ENCODE assay signal across 23 mouse cellular contexts in the genomic region with DNA sequence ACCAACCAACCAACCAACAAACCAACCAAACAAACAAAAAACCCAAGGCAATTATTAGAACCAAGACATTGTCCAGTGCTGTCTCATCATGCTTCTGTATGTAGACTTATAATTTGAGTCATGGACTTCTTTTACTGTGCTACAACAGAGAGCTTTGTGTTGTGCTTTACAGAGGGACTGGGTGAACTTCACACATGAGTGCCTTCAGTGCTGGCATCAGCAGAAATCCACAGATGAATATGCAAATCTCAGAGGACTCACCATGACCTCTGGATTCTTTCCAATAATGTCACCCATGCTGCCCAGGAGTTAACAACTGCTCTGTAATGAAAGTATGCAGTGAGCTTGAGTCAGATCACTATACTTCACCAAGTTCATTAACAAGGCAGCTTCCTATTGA.
DNase-seq lines count a peak whose midpoint lies in the region; ATAC-seq and TF ChIP-seq lines count a peak whose summit lies in the region.
"Had no signal": no experiment of that assay in that cellular context is flagged by ENCODE, and none has a peak within 500 bp of the region (broad histone marks: within the 10 kb centered on the region; RNA-seq: fewer than 3 reads in every experiment).

No protein-coding gene starts in this region.

- no peaks in the 10 kb centered on the region for H3K9me3 ChIP-seq in heart, embryonic 10.5 days
- no peaks in the 10 kb centered on the region for H3K9me3 ChIP-seq in kidney, embryonic 15.5 days (replicated peaks)
- H3K9me3 ChIP-seq: hindbrain, embryonic 13.5 days; liver, embryonic 13.5 days; neural tube, embryonic 13.5 days had no signal

- POLR2A ChIA-PET in Patski (lab: Charles Lee), result no interaction called here

- ATAC-seq in kidney, embryonic 15.5 days (replicated peaks; ENCODE audit: low FRiP score), result no peak
- peak; percentile 65 for ATAC-seq in Patski
- ATAC-seq: forebrain, postnatal 0 days; inflammation-experienced regulatory T-cells, adult 6 months had no signal

- in situ Hi-C loops in Patski (cut with MboI; ENCODE audit: low pct_unique_long_range_greater_than_20kb), result no loop called here

- H3K4me2 ChIP-seq in kidney, embryonic 15.5 days, result no peak overlapping the region
- H3K4me2 ChIP-seq: hindbrain, embryonic 13.5 days; liver, embryonic 13.5 days; neural tube, embryonic 13.5 days had no signal

- CTCF ChIA-PET in Patski (lab: Charles Lee), result no interaction called here

- no peaks in the 10 kb centered on the region for H3K27me3 ChIP-seq in heart, embryonic 10.5 days (ENCODE audit: insufficient read depth, poor library complexity, severe bottlenecking)
- no peaks in the 10 kb centered on the region for H3K27me3 ChIP-seq in kidney, embryonic 15.5 days
- H3K27me3 ChIP-seq in Patski, result no peaks in the 10 kb centered on the region
- H3K27me3 ChIP-seq: hindbrain, embryonic 13.5 days; liver, embryonic 13.5 days; neural tube, embryonic 13.5 days had no signal

- H3K4me3 ChIP-seq in heart, embryonic 10.5 days, result no peak overlapping the region
- no peak overlapping the region for H3K4me3 ChIP-seq in kidney, embryonic 15.5 days (replicated peaks)
- H3K4me3 ChIP-seq: hindbrain, embryonic 13.5 days; left cerebral cortex, adult 2 months; liver, embryonic 13.5 days; neural tube, embryonic 13.5 days had no signal

- no peaks in the 10 kb centered on the region for H3K4me1 ChIP-seq in heart, embryonic 10.5 days
- no peaks in the 10 kb centered on the region for H3K4me1 ChIP-seq in kidney, embryonic 15.5 days
- H3K4me1 ChIP-seq: hindbrain, embryonic 13.5 days; liver, embryonic 13.5 days; neural tube, embryonic 13.5 days had no signal

- TF ChIP-seq CTCF in Patski (IDR thresholded peaks at IDR 0.05), result no peak

- no peak overlapping the region for H3K9ac ChIP-seq in kidney, embryonic 15.5 days
- H3K9ac ChIP-seq: forebrain, postnatal 0 days; hindbrain, embryonic 13.5 days; liver, embryonic 13.5 days; neural tube, embryonic 13.5 days had no signal

- peak; percentile 82 for DNase-seq in heart, adult 11 months
- DNase-seq in heart, embryonic 10.5 days (ENCODE audit: low spot score), result no peak
- DNase-seq in kidney, adult 18-20 months, result peak; percentile 21
- DNase-seq in Patski (ENCODE audit: low read depth, low spot score), result peak; percentile 10
- peak; percentile 53 for DNase-seq in kidney, postnatal 14 days
- no peak for DNase-seq in left cerebral cortex, adult 18-20 months (ENCODE audit: low spot score in 2 of 2)
- DNase-seq in adrenal gland, adult (ENCODE audit: inconsistent age in 2 of 2, low spot score in 1 of 2), result no peak
- DNase-seq: adrenal gland, postnatal 36 days; cerebellum, adult 11 months; cerebellum, adult 9-11 months; forebrain, postnatal 0 days; gastrocnemius, postnatal 25 days; layer of hippocampus, adult 9-11 months; liver, embryonic 13.5 days; lung, adult 2 months; midbrain, embryonic 14.5 days; thymus, adult 18-20 months; thymus, postnatal 4 days had no signal

- H3K36me3 ChIP-seq in heart, embryonic 10.5 days, result no peaks in the 10 kb centered on the region
- no peaks in the 10 kb centered on the region for H3K36me3 ChIP-seq in kidney, embryonic 15.5 days
- H3K36me3 ChIP-seq: hindbrain, embryonic 13.5 days; liver, embryonic 13.5 days; neural tube, embryonic 13.5 days had no signal

- no peak overlapping the region for H3K27ac ChIP-seq in heart, embryonic 10.5 days
- H3K27ac ChIP-seq in kidney, embryonic 15.5 days, result no peak overlapping the region
- H3K27ac ChIP-seq: hindbrain, embryonic 13.5 days; left cerebral cortex, adult 2 months; liver, embryonic 13.5 days; neural tube, embryonic 13.5 days had no signal

Comparison
In these comparisons a context has a peak if more than half of its experiments do, and no peak if none do; other contexts are left out.
1. DNase-seq: peak in heart, adult 11 months (single experiment), kidney, adult 18-20 months (single experiment), Patski (single experiment) and kidney, postnatal 14 days (single experiment); none in heart, embryonic 10.5 days (single experiment), left cerebral cortex, adult 18-20 months (0 of 2) and adrenal gland, adult (0 of 2).